Mouse (Mus musculus) forebrain, embryonic 13.5 days (tissue): ENCODE measurements around the gene Adh7. TPM values are rescaled to one million over a fixed set of nuclear protein-coding genes. Genes with fewer than 3 reads are reported as not detected.

Experiments
- ATAC-seq: fragments of 200-750 bp; cut with Nextera tagmentation; 2 replicates; pipeline ENCODE4 v1.8.0; 2017
- H3K27ac ChIP-seq: fragments of 300-500 bp; sonication (generic); 2 replicates; pipeline ENCODE4 v1.5.1; 2015; ENCODE audit warnings: inconsistent platforms, mild to moderate bottlenecking, moderate library complexity
- H3K27me3 ChIP-seq: fragments of 300-500 bp; sonication (generic); 2 replicates; pipeline ENCODE4 v1.6.1; 2015; ENCODE audit warnings: mild to moderate bottlenecking, inconsistent platforms
- H3K36me3 ChIP-seq: fragments of 300-500 bp; sonication (generic); 2 replicates; pipeline ENCODE4 v1.6.1; 2015; ENCODE audit warnings: mild to moderate bottlenecking, inconsistent platforms; ENCODE audit not compliant: poor library complexity, severe bottlenecking
- H3K4me1 ChIP-seq: fragments of 300-500 bp; sonication (generic); 2 replicates; pipeline ENCODE4 v1.6.1; 2015; ENCODE audit warnings: inconsistent platforms
- H3K4me2 ChIP-seq: fragments of 300-500 bp; sonication (generic); 2 replicates; pipeline ENCODE4 v1.6.1; 2015; ENCODE audit warnings: inconsistent platforms, mild to moderate bottlenecking, moderate library complexity
- H3K4me3 ChIP-seq: fragments of 300-500 bp; sonication (generic); 2 replicates; pipeline ENCODE4 v1.5.1; 2015; ENCODE audit warnings: mild to moderate bottlenecking, inconsistent platforms
- H3K9ac ChIP-seq: fragments of 300-500 bp; sonication (generic); 2 replicates; pipeline ENCODE4 v1.6.1; 2015; ENCODE audit warnings: mild to moderate bottlenecking, inconsistent platforms
- H3K9me3 ChIP-seq: fragments of 300-500 bp; sonication (generic); replicated peaks from 2 replicates; pipeline ENCODE4 v1.6.1; 2016; ENCODE audit warnings: inconsistent platforms
- WGBS: fragments of 180-500 bp; shearing (Covaris S2); methylation state at CpG from one replicate; pipeline ENCODE4 v1.1.7; 2015; 5-methylcytosine and 5-hydroxymethylcytosine counted together
- polyA plus RNA-seq: library from polyadenylated mRNA; unstranded; fragments of >200 nt; fragmentation: Nextera tagmentation; extraction: Ambion mirVana; gene quantifications from 2 replicates; pipeline ENCODE4 v1.2.1, GENCODE M21; 2015

The Adh7 gene
- polyA plus RNA-seq, 1 experiment from 2014 or later, result not detected

GRCm38 (mm10) chr3:138260721-138261669 lies 43.4 kb downstream of the Adh7 start, which contains the start of gene Adh1:
Gene Adh1 (plus strand): TSS chr3:138260991.
- no peaks in the 10 kb centered on the region for H3K4me1 ChIP-seq
- no peak within 1 kb of the TSS for H3K4me3 ChIP-seq
- no peaks in the 10 kb centered on the region for H3K9me3 ChIP-seq
- H3K36me3 ChIP-seq, result no peaks in the 10 kb centered on the region
- no peak within 1 kb of the TSS for H3K4me2 ChIP-seq
- ATAC-seq, result no peak
- 91% methylated on average over 11 of the region's 11 CpGs for WGBS
- H3K9ac ChIP-seq, result no peak within 1 kb of the TSS
- H3K27me3 ChIP-seq, result no peaks in the 10 kb centered on the region
- H3K27ac ChIP-seq, result no peak within 1 kb of the TSS

DNA sequence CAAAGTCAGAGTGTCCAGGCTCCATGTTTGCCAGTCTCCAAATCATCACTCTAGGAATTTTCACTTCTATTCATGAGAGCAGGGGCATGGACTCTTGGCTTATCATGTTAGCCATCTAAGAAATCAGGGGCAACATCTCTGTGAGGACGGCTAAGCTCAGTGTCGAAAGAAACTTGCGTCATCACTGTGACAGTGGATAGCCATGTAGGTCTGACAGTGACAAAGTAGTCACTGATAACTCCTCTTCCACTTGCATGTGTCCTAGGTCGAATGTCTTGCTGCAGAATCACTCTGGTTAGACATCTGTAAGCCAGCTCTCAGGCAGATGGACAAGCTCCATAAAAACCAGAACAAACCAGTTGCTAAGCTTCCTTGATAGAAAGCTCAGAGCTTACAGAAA lies 45.0 kb downstream of the Adh7 start:
- ATAC-seq, result no peak

DNA sequence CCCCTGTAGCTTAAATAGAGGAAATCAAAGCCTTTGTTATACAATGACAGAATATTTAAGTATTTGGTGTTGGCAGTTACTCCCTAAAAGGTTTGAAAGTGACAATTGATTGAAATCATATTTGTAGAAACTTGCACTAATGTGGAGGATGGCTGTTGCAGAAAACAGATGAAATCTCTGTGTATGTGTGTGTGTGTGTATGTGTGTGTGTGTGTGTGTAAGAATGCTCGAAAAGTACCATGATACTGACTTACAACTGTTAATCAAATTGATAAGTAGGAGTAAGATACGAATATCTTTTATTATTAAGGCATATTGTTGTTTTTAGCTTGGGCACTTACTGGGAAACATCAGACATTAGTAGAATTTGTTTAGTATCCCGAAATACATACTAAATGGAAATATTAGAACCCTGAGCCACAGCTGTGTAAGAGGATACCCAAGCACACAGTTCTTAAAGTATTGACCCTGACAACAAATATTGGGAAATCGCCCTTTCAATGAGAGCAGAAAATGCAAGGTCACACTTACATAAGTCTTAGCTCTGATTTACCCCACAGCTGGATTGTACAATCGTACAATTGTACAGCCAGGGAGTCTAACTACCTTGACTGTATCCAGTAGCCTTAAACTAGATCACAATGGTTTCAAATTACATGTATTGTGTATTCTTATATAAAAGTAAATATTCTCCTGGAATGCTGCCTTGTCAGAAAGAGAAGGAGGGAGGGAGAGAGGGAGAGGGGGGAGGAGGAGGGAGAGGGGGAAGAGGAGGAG lies 45.8 kb downstream of the Adh7 start:
- Histone ChIP-seq H3K9ac (no peak overlapping the region), H3K36me3 (no peaks in the 10 kb centered on the region), H3K27me3 (no peaks in the 10 kb centered on the region), H3K4me2 (no peak overlapping the region), H3K27ac (no peak overlapping the region), H3K4me3 (no peak overlapping the region), H3K4me1 (no peaks in the 10 kb centered on the region), H3K9me3 (no peaks in the 10 kb centered on the region)
- WGBS, result 83% methylated on average over 5 of the region's 5 CpGs
- ATAC-seq, result no peak

More for the DNA sequence above, 45.0 kb downstream of the Adh7 start:
- H3K4me2 ChIP-seq, result no peak overlapping the region
- H3K27me3 ChIP-seq, result no peaks in the 10 kb centered on the region
- no peak overlapping the region for H3K4me3 ChIP-seq
- no peaks in the 10 kb centered on the region for H3K9me3 ChIP-seq
- H3K36me3 ChIP-seq, result no peaks in the 10 kb centered on the region
- H3K27ac ChIP-seq, result no peak overlapping the region
- WGBS, result 87% methylated on average over 4 of the region's 4 CpGs
- no peak overlapping the region for H3K9ac ChIP-seq
- no peaks in the 10 kb centered on the region for H3K4me1 ChIP-seq

- peak; percentile 72; the same call in 1 of the 2 replicates for ATAC-seq
- no peak overlapping the region for H3K4me3 ChIP-seq
- H3K36me3 ChIP-seq, result no peaks in the 10 kb centered on the region
- no peak overlapping the region for H3K27ac ChIP-seq
- no peaks in the 10 kb centered on the region for H3K4me1 ChIP-seq
- no peak overlapping the region for H3K4me2 ChIP-seq
- no peak overlapping the region for H3K9ac ChIP-seq
- H3K27me3 ChIP-seq, result no peaks in the 10 kb centered on the region
- H3K9me3 ChIP-seq, result no peaks in the 10 kb centered on the region
- WGBS, result 72% methylated on average over 3 of the region's 3 CpGs
Measured at GRCm38 (mm10) chr3:138264648-138265047, 47.1 kb downstream of the Adh7 start.

DNA sequence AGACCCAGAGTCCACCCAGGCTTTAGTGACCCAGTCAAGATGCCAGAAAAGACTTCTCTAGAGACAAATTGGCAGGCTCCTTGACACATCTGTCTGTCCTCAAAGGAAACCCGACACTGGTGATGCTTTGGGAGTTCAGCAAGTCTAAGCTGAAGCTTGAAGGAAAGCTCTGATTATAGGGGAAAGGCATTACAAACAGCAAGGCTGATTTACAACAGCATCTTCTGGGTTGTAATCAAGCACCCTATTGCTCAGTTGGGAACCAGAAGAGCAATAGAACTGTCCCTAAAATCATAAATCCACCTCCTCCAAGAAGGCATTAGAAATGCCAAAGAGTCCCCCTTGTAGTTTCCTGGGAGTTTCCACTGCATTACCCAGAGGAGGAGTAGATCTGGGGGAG lies 52.9 kb downstream of the Adh7 start:
- ATAC-seq, result no peak
- Histone ChIP-seq H3K27ac (no peak overlapping the region), H3K4me3 (no peak overlapping the region), H3K4me1 (no peaks in the 10 kb centered on the region), H3K4me2 (no peak overlapping the region), H3K27me3 (no peaks in the 10 kb centered on the region), H3K9ac (no peak overlapping the region), H3K36me3 (no peaks in the 10 kb centered on the region), H3K9me3 (no peaks in the 10 kb centered on the region)
- 55% methylated on average over 1 of the region's 1 CpGs for WGBS

DNA sequence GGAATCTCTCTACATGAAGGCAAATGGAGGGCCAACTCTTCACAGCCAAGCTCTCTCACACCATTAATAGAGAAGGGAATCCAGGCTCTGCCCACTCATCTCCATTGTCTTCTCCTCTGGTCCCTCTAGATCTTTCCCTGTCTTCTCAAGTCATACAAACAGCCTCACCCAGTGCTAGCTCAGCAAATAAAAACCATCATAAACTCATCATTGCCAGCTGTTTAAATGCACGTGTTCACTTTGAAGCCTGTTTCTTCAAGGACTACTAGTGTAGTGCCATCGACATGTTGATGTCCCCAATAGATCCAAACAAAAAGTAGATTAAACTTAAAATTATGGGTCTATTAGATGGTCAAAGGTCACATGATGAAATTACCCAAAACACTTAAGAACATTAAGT lies 53.7 kb downstream of the Adh7 start:
- no peaks in the 10 kb centered on the region for H3K4me1 ChIP-seq
- no peaks in the 10 kb centered on the region for H3K36me3 ChIP-seq

DNA sequence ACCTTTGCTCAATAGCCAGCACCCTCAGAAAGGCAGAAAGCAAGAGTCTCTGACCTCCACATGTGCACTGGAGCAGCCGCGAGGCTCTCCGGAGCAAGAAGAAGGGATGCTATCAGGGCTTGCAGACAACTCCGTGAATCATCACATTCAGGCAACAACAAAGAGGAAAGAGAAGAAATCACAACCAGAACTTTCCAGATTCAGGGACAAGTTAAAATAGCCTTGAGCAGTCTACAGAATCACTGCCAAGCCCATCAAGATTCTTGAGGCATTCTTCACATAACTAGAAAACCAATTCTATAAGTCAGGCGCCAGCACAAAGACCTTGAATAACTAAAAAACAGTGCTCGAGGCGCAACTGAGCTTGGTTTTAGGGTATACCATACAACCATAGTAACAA lies 55.5 kb downstream of the Adh7 start:
- Histone ChIP-seq H3K36me3 (no peaks in the 10 kb centered on the region), H3K4me3 (no peak overlapping the region), H3K4me1 (no peaks in the 10 kb centered on the region), H3K4me2 (no peak overlapping the region), H3K9me3 (no peaks in the 10 kb centered on the region), H3K27me3 (no peaks in the 10 kb centered on the region), H3K27ac (no peak overlapping the region), H3K9ac (no peak overlapping the region)
- 96% methylated on average over 7 of the region's 7 CpGs for WGBS
- no peak for ATAC-seq

More for the DNA sequence above, 53.7 kb downstream of the Adh7 start:
- 94% methylated on average over 2 of the region's 2 CpGs for WGBS
- no peak overlapping the region for H3K27ac ChIP-seq
- no peak overlapping the region for H3K4me2 ChIP-seq
- no peaks in the 10 kb centered on the region for H3K9me3 ChIP-seq
- no peak overlapping the region for H3K9ac ChIP-seq
- no peaks in the 10 kb centered on the region for H3K27me3 ChIP-seq
- no peak for ATAC-seq
- no peak overlapping the region for H3K4me3 ChIP-seq

- H3K27me3 ChIP-seq, result no peaks in the 10 kb centered on the region
- no peak overlapping the region for H3K27ac ChIP-seq
- no peak overlapping the region for H3K9ac ChIP-seq
- H3K36me3 ChIP-seq, result no peaks in the 10 kb centered on the region
- 91% methylated on average over 3 of the region's 3 CpGs for WGBS
- no peak for ATAC-seq
- no peaks in the 10 kb centered on the region for H3K9me3 ChIP-seq
- no peak overlapping the region for H3K4me2 ChIP-seq
- no peaks in the 10 kb centered on the region for H3K4me1 ChIP-seq
- H3K4me3 ChIP-seq, result no peak overlapping the region
Measured at GRCm38 (mm10) chr3:138275100-138275499, 57.5 kb downstream of the Adh7 start.

DNA sequence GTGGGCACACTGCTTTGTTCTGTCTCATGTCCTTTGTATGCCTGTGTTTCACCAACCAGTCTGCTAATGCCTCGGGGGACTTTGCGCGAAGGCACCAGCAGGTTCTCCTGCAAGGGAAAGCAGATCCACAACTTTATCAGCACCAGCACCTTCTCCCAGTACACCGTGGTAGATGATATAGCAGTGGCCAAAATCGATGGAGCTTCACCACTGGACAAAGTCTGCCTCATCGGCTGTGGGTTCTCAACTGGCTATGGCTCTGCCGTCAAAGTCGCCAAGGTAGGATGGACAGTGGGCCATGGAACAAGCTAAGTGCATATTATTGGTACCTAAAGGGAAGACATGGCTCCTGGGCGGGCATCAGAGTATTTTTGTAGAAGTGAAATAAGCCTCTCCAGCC lies 65.0 kb downstream of the Adh7 start:
- 68% methylated on average over 9 of the region's 9 CpGs for WGBS
- Histone ChIP-seq H3K27ac (no peak overlapping the region), H3K4me3 (no peak overlapping the region), H3K36me3 (no peaks in the 10 kb centered on the region), H3K9me3 (no peaks in the 10 kb centered on the region), H3K27me3 (no peaks in the 10 kb centered on the region), H3K4me2 (no peak overlapping the region), H3K9ac (no peak overlapping the region), H3K4me1 (0 out of 2 replicates have a peak, but pooled peaks cover 4% of the 10 kb centered on the region)
- no peak for ATAC-seq

Other genes starting within 250 kb of the Adh7 start
- gene Dapp1, start 236.2 kb upstream of the Adh7 start, polyA plus RNA-seq, result 2.7 and 3.9 TPM in 2 replicates
- gene 1110002E22Rik, start 152.7 kb upstream of the Adh7 start, polyA plus RNA-seq, result 0.05 and 0.08 TPM in 2 replicates
- not detected in 2 replicates for gene Gm5105, start 150.4 kb upstream of the Adh7 start, polyA plus RNA-seq
- 8.7 and 9.9 TPM in 2 replicates for gene Trmt10a, start 74.3 kb upstream of the Adh7 start, polyA plus RNA-seq
- 10.2 and 11.6 TPM in 2 replicates for gene Mttp, start 72.8 kb upstream of the Adh7 start, polyA plus RNA-seq
- gene 4930579F01Rik, start 23.9 kb upstream of the Adh7 start, polyA plus RNA-seq, result not detected in 2 replicates
- gene Adh1, start 43.2 kb downstream of the Adh7 start, polyA plus RNA-seq, result 0.16 and 0.46 TPM in 2 replicates
- gene Adh6a, start 95.5 kb downstream of the Adh7 start, polyA plus RNA-seq, result not detected in 2 replicates
- 0.22 and 0.30 TPM in 2 replicates for gene Adh6b, start 124.0 kb downstream of the Adh7 start, polyA plus RNA-seq
- gene Adh4, start 197.7 kb downstream of the Adh7 start, polyA plus RNA-seq, result not detected in 2 replicates
- gene Adh5, start 225.3 kb downstream of the Adh7 start, polyA plus RNA-seq, result 273 and 277 TPM in 2 replicates